Mouse (Mus musculus) hindbrain, embryonic 12.5 days (tissue): Measurements from ENCODE around the gene Itih4. TPM values are rescaled to one million over a fixed set of nuclear protein-coding genes. Genes with fewer than 3 reads are reported as not detected.
A peak's percentile ranks its signal among the peaks of the same experiment; 100 is the strongest.

Source experiments
- ATAC-seq: fragments of 200-750 bp; cut with Nextera tagmentation; 2 replicates; pipeline ENCODE4 v1.8.0; 2017; ENCODE audit warnings: moderate TSS enrichment; ENCODE audit not compliant: low FRiP score
- H3K27ac ChIP-seq: fragments of 300-500 bp; sonication (generic); 2 replicates; pipeline ENCODE4 v1.5.1; 2016; ENCODE audit warnings: mild to moderate bottlenecking
- H3K27me3 ChIP-seq: fragments of 300-500 bp; sonication (generic); 2 replicates; pipeline ENCODE4 v1.6.1; 2016; ENCODE audit warnings: mild to moderate bottlenecking
- H3K36me3 ChIP-seq: fragments of 300-500 bp; sonication (generic); 2 replicates; pipeline ENCODE4 v1.6.1; 2016; ENCODE audit warnings: mild to moderate bottlenecking
- H3K4me1 ChIP-seq: fragments of 300-500 bp; sonication (generic); 2 replicates; pipeline ENCODE4 v1.6.1; 2016
- H3K4me2 ChIP-seq: fragments of 300-500 bp; sonication (generic); replicated peaks from 2 replicates; pipeline ENCODE4 v1.6.1; 2016; ENCODE audit warnings: mild to moderate bottlenecking
- H3K4me3 ChIP-seq: fragments of 300-500 bp; sonication (generic); 2 replicates; pipeline ENCODE4 v1.5.1; 2016; ENCODE audit warnings: mild to moderate bottlenecking
- H3K9ac ChIP-seq: fragments of 300-500 bp; sonication (generic); 2 replicates; pipeline ENCODE4 v1.6.1; 2016; ENCODE audit warnings: mild to moderate bottlenecking, moderate library complexity
- H3K9me3 ChIP-seq: fragments of 300-500 bp; sonication (generic); replicated peaks from 2 replicates; pipeline ENCODE4 v1.6.1; 2016; ENCODE audit warnings: mild to moderate bottlenecking
- WGBS: fragments of 180-500 bp; shearing (Covaris S2); methylation state at CpG from one replicate; pipeline ENCODE4 v1.1.7; 2016; 5-methylcytosine and 5-hydroxymethylcytosine counted together
- polyA plus RNA-seq: library from polyadenylated mRNA; unstranded; fragments of >200 nt; fragmentation: Nextera tagmentation; extraction: Ambion mirVana; gene quantifications from 2 replicates; pipeline ENCODE4 v1.2.1, GENCODE M21; 2016

Gene Itih4
- polyA plus RNA-seq, result 0.08 and 0.19 TPM in 2 replicates

GRCm38 (mm10) chr14:30886204-30886603, at the start of gene Itih4:
TSS of gene Itih4 (plus strand) at chr14:30886476.
- Histone ChIP-seq H3K27me3 (no peaks in the 10 kb centered on the region), H3K9ac (no peak within 1 kb of the TSS), H3K36me3 (no peaks in the 10 kb centered on the region), H3K9me3 (no peaks in the 10 kb centered on the region), H3K4me3 (no peak within 1 kb of the TSS), H3K27ac (no peak within 1 kb of the TSS), H3K4me1 (0 out of 2 replicates have a peak, but pooled peaks cover 3% of the 10 kb centered on the region), H3K4me2 (no peak within 1 kb of the TSS)
- no peak for ATAC-seq
- 93% methylated on average over 3 of the region's 3 CpGs for WGBS

GRCm38 (mm10) chr14:30837416-30837996, 48.8 kb upstream of the Itih4 start:
- Histone ChIP-seq H3K9me3 (no peaks in the 10 kb centered on the region), H3K4me3 (no peak overlapping the region), H3K36me3 (peaks cover 14% of the 10 kb centered on the region), H3K27ac (no peak overlapping the region), H3K4me1 (no peaks in the 10 kb centered on the region), H3K27me3 (no peaks in the 10 kb centered on the region), H3K9ac (no peak overlapping the region), H3K4me2 (no peak overlapping the region)
- 93% methylated on average over 14 of the region's 14 CpGs for WGBS
- no peak for ATAC-seq

- 83% methylated on average over 3 of the region's 3 CpGs for WGBS
- no peak overlapping the region for H3K9ac ChIP-seq
- H3K36me3 ChIP-seq, result 0 out of 2 replicates have a peak, but pooled peaks cover 3% of the 10 kb centered on the region
- H3K4me1 ChIP-seq, result no peaks in the 10 kb centered on the region
- no peaks in the 10 kb centered on the region for H3K27me3 ChIP-seq
- no peak overlapping the region for H3K4me2 ChIP-seq
- ATAC-seq, result no peak
- H3K27ac ChIP-seq, result no peak overlapping the region
- H3K4me3 ChIP-seq, result no peak overlapping the region
- H3K9me3 ChIP-seq, result no peaks in the 10 kb centered on the region
These were observed 42.6 kb upstream of the Itih4 start for GRCm38 (mm10) chr14:30843701-30844100.

- Histone ChIP-seq H3K4me1 (no peaks in the 10 kb centered on the region), H3K9ac (no peak overlapping the region), H3K27me3 (no peaks in the 10 kb centered on the region), H3K4me3 (no peak overlapping the region), H3K27ac (no peak overlapping the region), H3K4me2 (no peak overlapping the region), H3K36me3 (no peaks in the 10 kb centered on the region), H3K9me3 (no peaks in the 10 kb centered on the region)
- 86% methylated on average over 5 of the region's 5 CpGs for WGBS
- no peak for ATAC-seq
These were observed 35.8 kb upstream of the Itih4 start for GRCm38 (mm10) chr14:30850504-30850903.

GRCm38 (mm10) chr14:30852325-30852724, 34.0 kb upstream of the Itih4 start:
- no peak overlapping the region for H3K27ac ChIP-seq
- no peaks in the 10 kb centered on the region for H3K4me1 ChIP-seq
- H3K9me3 ChIP-seq, result no peaks in the 10 kb centered on the region
- H3K4me2 ChIP-seq, result no peak overlapping the region
- H3K27me3 ChIP-seq, result no peaks in the 10 kb centered on the region
- no peak overlapping the region for H3K4me3 ChIP-seq
- H3K36me3 ChIP-seq, result no peaks in the 10 kb centered on the region
- no peak for ATAC-seq
- no peak overlapping the region for H3K9ac ChIP-seq
- 93% methylated on average over 5 of the region's 5 CpGs for WGBS

- no peak for ATAC-seq
- Histone ChIP-seq H3K4me1 (no peaks in the 10 kb centered on the region), H3K36me3 (no peaks in the 10 kb centered on the region), H3K4me3 (no peak overlapping the region), H3K27me3 (no peaks in the 10 kb centered on the region), H3K9me3 (no peaks in the 10 kb centered on the region), H3K4me2 (no peak overlapping the region), H3K9ac (no peak overlapping the region), H3K27ac (no peak overlapping the region)
- WGBS, result 93% methylated on average over 3 of the region's 3 CpGs
These were observed 31.0 kb upstream of the Itih4 start for GRCm38 (mm10) chr14:30855316-30855715.

GRCm38 (mm10) chr14:30856885-30857507, 29.3 kb upstream of the Itih4 start:
- no peak for ATAC-seq
- 92% methylated on average over 10 of the region's 10 CpGs for WGBS
- Histone ChIP-seq H3K4me1 (peaks cover 3% of the 10 kb centered on the region; the same call in 1 of the 2 replicates), H3K9me3 (no peaks in the 10 kb centered on the region), H3K27ac (no peak overlapping the region), H3K4me2 (no peak overlapping the region), H3K36me3 (no peaks in the 10 kb centered on the region), H3K4me3 (no peak overlapping the region), H3K27me3 (no peaks in the 10 kb centered on the region), H3K9ac (no peak overlapping the region)

GRCm38 (mm10) chr14:30857990-30858389, 28.3 kb upstream of the Itih4 start:
- H3K9ac ChIP-seq, result no peak overlapping the region
- 78% methylated on average over 4 of the region's 4 CpGs for WGBS

GRCm38 (mm10) chr14:30861421-30862125, 24.7 kb upstream of the Itih4 start:
- Histone ChIP-seq H3K27ac (no peak overlapping the region), H3K27me3 (no peaks in the 10 kb centered on the region), H3K9ac (0 out of 2 replicates have a peak overlapping the region, but pooled peaks have one; percentile 19), H3K4me1 (peaks cover 3% of the 10 kb centered on the region; the same call in 1 of the 2 replicates), H3K4me2 (no peak overlapping the region), H3K9me3 (no peaks in the 10 kb centered on the region), H3K4me3 (no peak overlapping the region), H3K36me3 (no peaks in the 10 kb centered on the region)
- no peak for ATAC-seq
- WGBS, result 78% methylated on average over 16 of the region's 16 CpGs

More at GRCm38 (mm10) chr14:30857990-30858389, 28.3 kb upstream of the Itih4 start:
- no peaks in the 10 kb centered on the region for H3K27me3 ChIP-seq
- H3K4me2 ChIP-seq, result no peak overlapping the region
- ATAC-seq, result no peak
- H3K4me3 ChIP-seq, result no peak overlapping the region
- H3K9me3 ChIP-seq, result no peaks in the 10 kb centered on the region
- no peak overlapping the region for H3K27ac ChIP-seq
- H3K36me3 ChIP-seq, result no peaks in the 10 kb centered on the region
- peaks cover 3% of the 10 kb centered on the region; the same call in 1 of the 2 replicates for H3K4me1 ChIP-seq

- Histone ChIP-seq H3K36me3 (no peaks in the 10 kb centered on the region), H3K27ac (no peak overlapping the region), H3K4me2 (no peak overlapping the region), H3K4me3 (no peak overlapping the region), H3K9me3 (no peaks in the 10 kb centered on the region), H3K27me3 (no peaks in the 10 kb centered on the region), H3K4me1 (peaks cover 3% of the 10 kb centered on the region; the same call in 1 of the 2 replicates), H3K9ac (no peak overlapping the region)
- no peak for ATAC-seq
- WGBS, result 89% methylated on average over 9 of the region's 9 CpGs
These were observed 23.9 kb upstream of the Itih4 start for GRCm38 (mm10) chr14:30862368-30862767.

- Histone ChIP-seq H3K4me1 (peaks cover 3% of the 10 kb centered on the region; the same call in 1 of the 2 replicates), H3K4me3 (no peak overlapping the region), H3K9me3 (no peaks in the 10 kb centered on the region), H3K9ac (no peak overlapping the region), H3K36me3 (no peaks in the 10 kb centered on the region), H3K4me2 (no peak overlapping the region), H3K27ac (no peak overlapping the region), H3K27me3 (no peaks in the 10 kb centered on the region)
- ATAC-seq, result no peak
- WGBS, result 77% methylated on average over 3 of the region's 3 CpGs
These were observed 21.0 kb upstream of the Itih4 start for GRCm38 (mm10) chr14:30865311-30865710.

- ATAC-seq, result no peak
- 33% methylated on average over 5 of the region's 5 CpGs for WGBS
- Histone ChIP-seq H3K9ac (no peak overlapping the region), H3K36me3 (0 out of 2 replicates have a peak, but pooled peaks cover under 1% of the 10 kb centered on the region), H3K4me2 (no peak overlapping the region), H3K9me3 (no peaks in the 10 kb centered on the region), H3K27ac (no peak overlapping the region), H3K4me1 (no peaks in the 10 kb centered on the region), H3K27me3 (no peaks in the 10 kb centered on the region), H3K4me3 (no peak overlapping the region)
These were observed 19.2 kb upstream of the Itih4 start for GRCm38 (mm10) chr14:30867042-30867441.
